Mouse (Mus musculus): Measurements from ENCODE around the gene Stk38l. TPM values are rescaled to one million over a fixed set of nuclear protein-coding genes. Genes with fewer than 3 reads are reported as not detected.

Gene Stk38l
- polyA plus RNA-seq, 1 experiment from 2014 or later = 13.1 TPM

- no peak overlapping the region for H3K4me3 ChIP-seq (replicated peaks; ENCODE audit: low read depth, low read length)
- TF ChIP-seq CTCF (IDR thresholded peaks at IDR 0.05; ENCODE audit: low read depth) = no peak
- H3K27me3 ChIP-seq (ENCODE audit: insufficient read depth, low read length) = no peaks in the 10 kb centered on the region
- H3K27ac ChIP-seq = no peak overlapping the region
- ATAC-seq (replicated peaks; ENCODE audit: low FRiP score, low read depth) (no peak), DNase-seq (ENCODE audit: low spot score) (no peak)
- no peaks in the 10 kb centered on the region for H3K9me3 ChIP-seq (replicated peaks; ENCODE audit: low read length)
- no peak overlapping the region for H3K9ac ChIP-seq (ENCODE audit: low read depth, low read length)
- H3K36me3 ChIP-seq (ENCODE audit: insufficient read depth, low read length) = no peaks in the 10 kb centered on the region
- H3K4me2 ChIP-seq (ENCODE audit: low read length) = no peak overlapping the region
- no peaks in the 10 kb centered on the region for H3K4me1 ChIP-seq (replicated peaks; ENCODE audit: insufficient read depth, low read length)
- WGBS = 79% methylated on average over 5 of the region's 5 CpGs
Measured at GRCm38 (mm10) chr6:146686463-146687196, 38.2 kb upstream of the Stk38l start.

GRCm38 (mm10) chr6:146688010-146688409 lies 36.8 kb upstream of the Stk38l start:
- H3K36me3 ChIP-seq (ENCODE audit: insufficient read depth, low read length) = no peaks in the 10 kb centered on the region
- no peaks in the 10 kb centered on the region for H3K9me3 ChIP-seq (replicated peaks; ENCODE audit: low read length)
- no peak for TF ChIP-seq CTCF (IDR thresholded peaks at IDR 0.05; ENCODE audit: low read depth)
- H3K27ac ChIP-seq = no peak overlapping the region
- WGBS = 81% methylated on average over 7 of the region's 7 CpGs
- H3K4me2 ChIP-seq (ENCODE audit: low read length) = no peak overlapping the region
- H3K4me1 ChIP-seq (replicated peaks; ENCODE audit: insufficient read depth, low read length) = no peaks in the 10 kb centered on the region
- H3K4me3 ChIP-seq (replicated peaks; ENCODE audit: low read depth, low read length) = no peak overlapping the region
- DNase-seq (ENCODE audit: low spot score) (no peak), ATAC-seq (replicated peaks; ENCODE audit: low FRiP score, low read depth) (no peak)
- no peaks in the 10 kb centered on the region for H3K27me3 ChIP-seq (ENCODE audit: insufficient read depth, low read length)
- H3K9ac ChIP-seq (ENCODE audit: low read depth, low read length) = no peak overlapping the region

GRCm38 (mm10) chr6:146688861-146689260 lies 35.9 kb upstream of the Stk38l start:
- Histone ChIP-seq H3K4me1 (replicated peaks; ENCODE audit: insufficient read depth, low read length) (no peaks in the 10 kb centered on the region), H3K27ac (no peak overlapping the region), H3K9ac (ENCODE audit: low read depth, low read length) (no peak overlapping the region), H3K36me3 (ENCODE audit: insufficient read depth, low read length) (no peaks in the 10 kb centered on the region), H3K4me3 (replicated peaks; ENCODE audit: low read depth, low read length) (no peak overlapping the region), H3K27me3 (ENCODE audit: insufficient read depth, low read length) (no peaks in the 10 kb centered on the region), H3K4me2 (ENCODE audit: low read length) (no peak overlapping the region), H3K9me3 (replicated peaks; ENCODE audit: low read length) (no peaks in the 10 kb centered on the region)
- 71% methylated on average over 5 of the region's 5 CpGs for WGBS
- TF ChIP-seq CTCF (IDR thresholded peaks at IDR 0.05; ENCODE audit: low read depth) = no peak
- DNase-seq (ENCODE audit: low spot score) = no peak
- no peak for ATAC-seq (replicated peaks; ENCODE audit: low FRiP score, low read depth)

- WGBS = 60% methylated on average over 5 of the region's 5 CpGs
- H3K27ac ChIP-seq = no peak overlapping the region
- DNase-seq (ENCODE audit: low spot score) = no peak
- no peaks in the 10 kb centered on the region for H3K36me3 ChIP-seq (ENCODE audit: insufficient read depth, low read length)
- H3K9me3 ChIP-seq (replicated peaks; ENCODE audit: low read length) = no peaks in the 10 kb centered on the region
- H3K4me3 ChIP-seq (replicated peaks; ENCODE audit: low read depth, low read length) = no peak overlapping the region
- no peaks in the 10 kb centered on the region for H3K4me1 ChIP-seq (replicated peaks; ENCODE audit: insufficient read depth, low read length)
- TF ChIP-seq CTCF (IDR thresholded peaks at IDR 0.05; ENCODE audit: low read depth) = no peak
- no peak overlapping the region for H3K4me2 ChIP-seq (ENCODE audit: low read length)
- H3K27me3 ChIP-seq (ENCODE audit: insufficient read depth, low read length) = no peaks in the 10 kb centered on the region
- no peak overlapping the region for H3K9ac ChIP-seq (ENCODE audit: low read depth, low read length)
- ATAC-seq (replicated peaks; ENCODE audit: low FRiP score, low read depth) = no peak
Measured at GRCm38 (mm10) chr6:146697767-146698166, 27.0 kb upstream of the Stk38l start.

GRCm38 (mm10) chr6:146698376-146698775 lies 26.4 kb upstream of the Stk38l start:
- no peak for DNase-seq (ENCODE audit: low spot score)
- no peak overlapping the region for H3K9ac ChIP-seq (ENCODE audit: low read depth, low read length)
- no peak overlapping the region for H3K27ac ChIP-seq
- no peaks in the 10 kb centered on the region for H3K27me3 ChIP-seq (ENCODE audit: insufficient read depth, low read length)
- no peaks in the 10 kb centered on the region for H3K4me1 ChIP-seq (replicated peaks; ENCODE audit: insufficient read depth, low read length)
- WGBS = 91% methylated on average over 4 of the region's 4 CpGs
- H3K4me3 ChIP-seq (replicated peaks; ENCODE audit: low read depth, low read length) = no peak overlapping the region
- H3K9me3 ChIP-seq (replicated peaks; ENCODE audit: low read length) = no peaks in the 10 kb centered on the region
- TF ChIP-seq CTCF (IDR thresholded peaks at IDR 0.05; ENCODE audit: low read depth) = no peak
- H3K36me3 ChIP-seq (ENCODE audit: insufficient read depth, low read length) = no peaks in the 10 kb centered on the region
- H3K4me2 ChIP-seq (ENCODE audit: low read length) = no peak overlapping the region
- ATAC-seq (replicated peaks; ENCODE audit: low FRiP score, low read depth) = no peak

- ATAC-seq (replicated peaks; ENCODE audit: low FRiP score, low read depth) (no peak), DNase-seq (ENCODE audit: low spot score) (no peak)
- Histone ChIP-seq H3K27ac (no peak overlapping the region), H3K9me3 (replicated peaks; ENCODE audit: low read length) (no peaks in the 10 kb centered on the region), H3K4me1 (replicated peaks; ENCODE audit: insufficient read depth, low read length) (no peaks in the 10 kb centered on the region), H3K4me2 (ENCODE audit: low read length) (no peak overlapping the region), H3K9ac (ENCODE audit: low read depth, low read length) (no peak overlapping the region), H3K36me3 (ENCODE audit: insufficient read depth, low read length) (no peaks in the 10 kb centered on the region), H3K27me3 (ENCODE audit: insufficient read depth, low read length) (no peaks in the 10 kb centered on the region), H3K4me3 (replicated peaks; ENCODE audit: low read depth, low read length) (no peak overlapping the region)
- WGBS = 100% methylated on average over 1 of the region's 1 CpGs
- no peak for TF ChIP-seq CTCF (IDR thresholded peaks at IDR 0.05; ENCODE audit: low read depth)
Measured at GRCm38 (mm10) chr6:146700461-146700860, 24.3 kb upstream of the Stk38l start.
